Mouse (Mus musculus) spleen, postnatal 4 days (tissue): Measurements from ENCODE around the gene BC052040.

ENCODE experiments used
- DNase-seq, 2 experiments: peaks; one replicate each; pipeline ENCODE4 v3.0.0; 2022; ENCODE audit warnings: low spot score in 2 of 2

BC052040 gene

DNA sequence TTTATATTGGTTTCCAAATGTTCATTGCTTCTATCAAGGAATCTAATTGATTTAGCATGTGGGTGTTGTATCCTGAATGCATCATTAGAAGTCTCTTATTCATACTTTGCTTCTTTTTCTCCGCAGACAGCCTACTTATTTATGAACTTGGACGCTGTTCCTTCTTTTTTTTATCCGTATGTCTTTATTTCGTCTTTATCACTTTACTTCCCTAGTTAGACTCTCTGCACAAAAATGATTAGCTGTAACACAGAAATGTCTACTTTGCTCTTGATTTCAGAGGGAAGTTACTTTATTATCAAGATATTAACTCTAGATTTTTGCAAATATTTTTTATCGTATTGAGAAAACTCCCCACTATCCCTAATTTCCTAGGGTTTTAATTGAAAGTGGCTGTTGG is 117.5 kb downstream of the BC052040 start:
- DNase-seq = no peak

GRCm38 (mm10) chr2:115702610-115703009 is 121.1 kb downstream of the BC052040 start:
- DNase-seq = no peak

DNA sequence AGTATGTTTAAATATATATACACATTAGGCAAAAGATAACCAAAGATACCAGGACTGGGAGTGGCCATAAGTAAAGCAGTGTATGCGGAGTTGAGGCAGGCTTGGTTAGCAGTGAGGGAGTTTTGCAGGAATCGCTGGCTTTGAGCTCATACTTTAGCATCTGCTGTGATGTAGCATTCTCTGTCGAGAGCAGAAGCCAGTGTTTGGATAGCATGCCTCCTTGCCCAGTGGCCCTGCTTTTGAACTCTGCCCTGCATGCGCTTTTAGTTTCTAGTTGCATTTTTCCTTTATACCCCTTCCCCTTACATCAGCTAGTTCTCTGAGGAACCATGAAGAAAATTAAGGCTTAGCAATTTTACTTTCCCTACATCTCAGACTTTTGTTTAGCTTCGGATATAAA is 136.0 kb downstream of the BC052040 start:
- DNase-seq = no peak

DNA sequence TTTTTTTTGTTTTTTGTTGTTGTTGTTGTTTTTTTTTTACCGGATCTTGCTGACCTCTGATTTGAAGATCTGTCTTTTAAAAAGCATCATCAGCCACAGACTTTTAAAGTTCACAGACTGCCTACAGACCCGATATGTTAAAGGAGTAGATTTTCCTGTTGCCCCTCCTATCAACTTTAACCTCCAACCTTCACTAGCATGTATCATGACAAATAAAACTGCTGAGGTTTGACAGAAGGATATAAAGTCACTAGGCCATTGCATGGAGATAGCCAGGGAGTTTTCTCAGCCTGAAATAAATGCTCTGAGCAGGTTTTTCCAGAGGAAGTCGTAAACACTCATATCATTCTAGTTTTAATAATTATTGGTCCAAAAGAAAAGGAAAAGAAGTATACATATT is 136.5 kb downstream of the BC052040 start:
- no peak for DNase-seq

GRCm38 (mm10) chr2:115723452-115723851 is 141.9 kb downstream of the BC052040 start:
- no peak for DNase-seq

DNA sequence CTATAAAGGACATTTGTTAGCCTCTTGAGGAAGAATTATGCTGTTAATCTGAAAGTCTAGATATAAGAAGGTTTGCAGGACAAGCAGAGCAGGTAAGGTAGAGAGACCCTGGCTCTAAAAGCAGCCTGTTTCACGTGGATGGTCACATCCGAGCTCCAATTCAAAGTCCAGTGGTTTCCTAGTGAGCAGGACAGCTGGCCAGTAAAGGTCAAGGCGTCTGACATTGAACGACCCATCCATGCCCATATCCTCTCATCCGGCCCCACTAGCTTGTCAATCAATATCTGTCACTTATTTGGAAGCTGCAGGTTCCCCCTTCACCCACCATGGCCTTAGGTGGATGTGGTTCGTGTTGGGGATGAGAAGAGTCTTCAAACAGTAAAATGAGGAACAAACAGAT is 142.7 kb downstream of the BC052040 start:
- DNase-seq = no peak

DNA sequence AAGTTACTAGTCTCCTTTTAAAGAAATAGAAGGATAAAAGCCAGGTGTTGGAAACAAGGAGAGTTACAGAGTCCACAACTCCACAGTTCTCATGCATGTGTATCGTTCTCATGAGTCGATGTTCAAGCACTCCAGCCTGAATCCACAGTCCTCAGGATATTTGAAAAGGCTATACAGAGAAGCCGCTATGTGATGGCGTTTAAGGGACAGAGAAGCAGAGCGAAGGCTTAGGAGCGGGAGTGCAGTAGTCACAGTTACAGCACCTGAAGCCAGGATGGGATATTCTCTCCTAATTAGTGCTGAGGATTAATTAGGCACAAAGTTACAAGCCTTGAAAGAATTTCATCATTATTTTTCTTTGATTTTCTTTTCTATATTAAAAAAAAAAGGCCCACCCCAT is 143.2 kb downstream of the BC052040 start:
- no peak for DNase-seq

DNA sequence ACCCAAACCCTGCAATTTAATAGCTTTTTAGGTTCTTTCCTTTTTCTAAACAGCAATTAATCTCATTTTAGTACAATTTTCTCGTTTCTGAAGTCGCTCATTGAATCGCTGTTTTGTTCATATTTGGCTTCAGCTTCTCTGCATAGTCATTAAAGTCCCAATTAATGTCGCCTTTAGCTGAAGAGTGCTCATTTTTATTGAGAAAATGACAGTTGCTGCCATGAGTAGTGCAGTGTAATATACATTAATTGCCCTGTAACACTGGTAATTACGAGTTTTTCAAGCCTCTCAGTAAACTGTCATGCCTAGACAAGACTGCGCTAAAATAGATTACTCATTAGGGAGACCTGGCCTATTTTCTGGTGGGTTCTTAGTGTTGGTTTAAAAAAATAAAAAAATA is 144.0 kb downstream of the BC052040 start:
- no peak for DNase-seq

- DNase-seq = no peak
Observed at GRCm38 (mm10) chr2:115725926-115726325, 144.4 kb downstream of the BC052040 start.

DNA sequence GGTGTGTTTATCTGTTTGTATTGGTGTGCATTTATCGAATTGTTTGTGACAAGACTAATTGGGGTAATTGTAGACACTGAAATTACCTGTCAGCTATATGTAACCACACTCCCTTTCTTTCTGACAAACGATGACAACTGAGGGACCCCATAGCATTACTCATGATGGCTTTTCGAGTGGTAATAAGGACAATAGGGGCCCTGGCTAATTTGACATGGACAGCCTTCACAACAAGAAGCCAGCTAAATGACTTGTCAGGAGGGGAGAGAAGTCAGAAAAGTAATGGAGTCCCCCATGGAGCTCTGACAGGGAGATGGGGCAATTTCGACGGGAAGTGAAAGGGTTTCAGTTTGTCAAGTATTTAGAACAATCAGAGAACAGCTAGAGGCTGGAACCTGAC is 145.3 kb downstream of the BC052040 start:
- DNase-seq = no peak

- no peak for DNase-seq
Observed at GRCm38 (mm10) chr2:115728627-115729026, 147.1 kb downstream of the BC052040 start.

GRCm38 (mm10) chr2:115730502-115730901 is 149.0 kb downstream of the BC052040 start:
- DNase-seq = no peak

DNA sequence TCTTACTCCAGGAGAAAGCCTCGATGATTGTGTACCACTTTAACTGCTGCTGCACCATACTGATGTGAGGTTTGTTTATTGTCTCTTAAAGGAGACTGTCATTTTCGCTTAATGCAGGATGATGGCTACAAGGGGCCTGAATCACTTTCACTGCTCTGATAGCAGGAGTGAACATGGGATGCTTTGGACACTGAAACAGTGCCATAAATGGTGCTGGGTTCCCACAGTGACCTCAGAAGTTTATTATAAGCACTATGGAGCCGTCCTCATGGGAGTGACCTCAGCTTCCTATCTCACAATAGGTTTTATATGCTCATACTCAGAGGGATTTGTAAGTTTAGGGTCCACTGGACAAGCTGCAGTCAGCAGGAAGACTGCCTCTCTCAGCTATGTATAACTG is 149.7 kb downstream of the BC052040 start:
- DNase-seq = no peak

- no peak for DNase-seq
Observed at GRCm38 (mm10) chr2:115732572-115732971, 151.1 kb downstream of the BC052040 start.

DNA sequence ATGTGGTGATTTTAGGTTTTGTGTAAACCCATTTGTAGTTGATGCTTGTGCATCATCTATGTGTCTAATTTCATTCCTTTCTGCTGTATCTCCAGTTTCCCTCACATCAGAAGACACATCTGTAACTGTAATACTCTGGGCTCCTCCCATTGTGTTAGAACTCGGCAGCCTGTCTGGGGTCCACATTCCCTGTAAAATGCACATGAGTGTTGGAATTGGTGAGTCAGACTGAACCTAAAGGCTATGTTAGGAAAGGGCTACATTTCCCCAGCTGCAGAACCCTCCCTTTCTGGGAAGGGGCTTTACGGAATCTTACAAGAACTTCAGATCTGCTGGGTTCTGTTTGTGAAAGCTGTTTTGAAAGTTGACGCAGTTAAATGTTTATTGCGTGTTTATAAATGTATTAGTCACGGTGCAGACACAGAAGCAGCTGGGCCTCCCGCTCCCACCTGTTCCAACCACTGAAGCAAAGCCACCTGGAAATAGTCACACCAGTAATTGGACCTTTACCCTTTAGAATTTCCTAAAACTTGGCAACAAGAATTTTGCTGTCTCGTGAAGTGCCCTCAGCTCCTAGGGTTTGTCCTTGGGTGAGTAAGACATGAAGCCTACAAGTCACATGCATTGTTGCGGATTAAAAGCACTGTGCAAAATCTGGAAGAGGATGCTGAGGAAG is 151.6 kb downstream of the BC052040 start:
- no peak for DNase-seq

GRCm38 (mm10) chr2:115734850-115735249 is 153.3 kb downstream of the BC052040 start:
- DNase-seq = no peak

DNA sequence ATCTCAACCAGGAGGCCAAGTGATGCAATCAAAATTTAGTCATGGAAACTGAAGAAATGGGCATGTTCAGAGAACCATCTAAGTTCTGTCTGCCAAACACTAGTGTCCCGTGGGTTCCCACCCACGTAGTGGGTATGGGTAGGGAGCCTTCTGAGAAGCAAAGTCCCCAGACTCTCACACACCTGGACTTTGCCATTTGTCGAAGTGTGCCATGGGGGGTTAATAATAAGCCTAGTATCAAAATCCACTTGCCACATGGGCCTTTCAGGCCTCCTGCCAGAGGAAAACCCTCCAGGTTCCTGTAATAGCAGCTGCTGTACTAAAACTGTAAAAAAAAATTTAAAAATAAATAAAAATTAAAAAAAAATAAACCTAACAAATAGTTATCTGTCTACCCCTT is 154.9 kb downstream of the BC052040 start:
- DNase-seq = no peak

GRCm38 (mm10) chr2:115737966-115738365 is 156.4 kb downstream of the BC052040 start:
- DNase-seq = no peak

GRCm38 (mm10) chr2:115742061-115742460 is 160.5 kb downstream of the BC052040 start:
- no peak for DNase-seq

DNA sequence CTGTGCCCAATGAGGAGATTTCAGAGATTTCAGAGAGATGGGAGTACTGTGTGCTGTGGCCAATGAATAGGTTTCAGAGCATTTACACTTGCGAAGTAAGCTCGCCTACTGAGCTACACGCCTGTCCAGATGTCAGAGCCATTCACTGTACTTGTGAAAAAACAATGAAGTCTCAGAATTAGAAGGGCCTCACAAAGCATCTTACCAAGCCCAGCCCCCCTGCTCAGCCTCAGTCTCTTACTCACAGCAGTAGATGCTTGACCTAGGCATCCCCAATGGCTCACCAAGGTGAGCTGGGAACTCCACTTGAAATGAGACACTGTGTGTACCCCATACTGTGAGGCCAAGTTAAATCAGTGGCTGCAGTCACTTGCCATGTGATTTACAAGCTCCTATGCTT is 166.1 kb downstream of the BC052040 start:
- DNase-seq = no peak

- no peak for DNase-seq
Observed at GRCm38 (mm10) chr2:115751177-115751576, 169.7 kb downstream of the BC052040 start.

- DNase-seq = no peak
Observed at GRCm38 (mm10) chr2:115757685-115758084, 176.2 kb downstream of the BC052040 start.

- DNase-seq = no peak
Observed at GRCm38 (mm10) chr2:115758542-115758941, 177.0 kb downstream of the BC052040 start.

GRCm38 (mm10) chr2:115764595-115765305 is 183.2 kb downstream of the BC052040 start:
- DNase-seq = no peak
